Mouse (Mus musculus) stomach, embryonic 15.5 days (tissue): ENCODE results near the gene Kcnmb2. TPM values are rescaled to one million over a fixed set of nuclear protein-coding genes. Genes with fewer than 3 reads are reported as not detected.

Experiments used
- ATAC-seq: fragments of 200-750 bp; cut with Nextera tagmentation; 2 replicates; pipeline ENCODE4 v1.8.0; 2017; ENCODE audit warnings: low read depth, moderate number of reproducible peaks, moderate TSS enrichment; ENCODE audit not compliant: insufficient read depth, low FRiP score
- H3K27ac ChIP-seq: fragments of 300-500 bp; sonication (generic); 2 replicates; pipeline ENCODE4 v1.5.1; 2015; ENCODE audit warnings: mild to moderate bottlenecking, inconsistent platforms
- H3K27me3 ChIP-seq: fragments of 300-500 bp; sonication (generic); replicated peaks from 2 replicates; pipeline ENCODE4 v1.6.1; 2015; ENCODE audit warnings: inconsistent platforms
- H3K36me3 ChIP-seq: fragments of 300-500 bp; sonication (generic); 2 replicates; pipeline ENCODE4 v1.6.1; 2015; ENCODE audit warnings: inconsistent platforms
- H3K4me1 ChIP-seq: fragments of 300-500 bp; sonication (generic); 2 replicates; pipeline ENCODE4 v1.6.1; 2015; ENCODE audit warnings: inconsistent platforms
- H3K4me2 ChIP-seq: fragments of 300-500 bp; sonication (generic); 2 replicates; pipeline ENCODE4 v1.6.1; 2015; ENCODE audit warnings: mild to moderate bottlenecking, inconsistent platforms
- H3K4me3 ChIP-seq: fragments of 300-500 bp; sonication (generic); replicated peaks from 2 replicates; pipeline ENCODE4 v1.5.1; 2015; ENCODE audit warnings: inconsistent platforms
- H3K9ac ChIP-seq: fragments of 300-500 bp; sonication (generic); 2 replicates; pipeline ENCODE4 v1.6.1; 2015; ENCODE audit warnings: inconsistent platforms
- H3K9me3 ChIP-seq: fragments of 300-500 bp; sonication (generic); 2 replicates; pipeline ENCODE4 v1.6.1; 2016; ENCODE audit warnings: inconsistent platforms
- WGBS: fragments of 180-500 bp; shearing (Covaris S2); methylation state at CpG from one replicate; pipeline ENCODE4 v1.1.7; 2015; 5-methylcytosine and 5-hydroxymethylcytosine counted together
- polyA plus RNA-seq: library from polyadenylated mRNA; unstranded; fragments of >200 nt; fragmentation: Nextera tagmentation; extraction: Ambion mirVana; gene quantifications from 2 replicates; pipeline ENCODE4 v1.2.1, GENCODE M21; 2015

Gene Kcnmb2
- 1.8 and 2.1 TPM in 2 replicates for polyA plus RNA-seq

- H3K36me3 ChIP-seq = no peaks in the 10 kb centered on the region
- WGBS = 2% methylated on average over 22 of the region's 22 CpGs
- H3K4me3 ChIP-seq = peak within 1 kb of the TSS; percentile 24
- H3K9me3 ChIP-seq = no peaks in the 10 kb centered on the region
- ATAC-seq = no peak
- H3K27ac ChIP-seq = no peak within 1 kb of the TSS
- no peaks in the 10 kb centered on the region for H3K4me1 ChIP-seq
- no peaks in the 10 kb centered on the region for H3K27me3 ChIP-seq
- no peak within 1 kb of the TSS for H3K9ac ChIP-seq
- peak within 1 kb of the TSS; percentile 44 for H3K4me2 ChIP-seq
Observed at GRCm38 (mm10) chr3:31902504-31903330, at the start of gene Kcnmb2. Kcnmb2 (plus strand) TSS chr3:31902507.

DNA sequence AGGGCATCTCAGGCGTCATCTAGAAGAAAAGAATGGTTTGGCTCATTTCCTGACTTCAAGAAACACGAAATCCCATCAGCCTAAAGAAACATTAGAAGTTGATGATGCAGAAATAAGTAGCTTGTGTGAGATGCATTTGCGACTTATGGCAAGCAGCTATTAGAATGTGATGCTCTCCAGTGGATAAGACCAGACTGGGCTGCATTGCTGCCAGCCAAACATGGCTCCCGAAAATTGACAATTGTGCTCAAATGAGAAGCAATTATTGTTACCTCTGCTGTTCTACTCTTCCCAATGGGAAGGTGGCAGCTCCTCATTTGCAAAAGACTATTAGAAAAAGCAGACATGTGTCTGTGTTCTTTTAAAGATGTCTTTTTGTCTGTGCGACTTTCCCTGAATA is 38.8 kb upstream of the Kcnmb2 start:
- Histone ChIP-seq H3K9ac (no peak overlapping the region), H3K4me1 (no peaks in the 10 kb centered on the region), H3K4me3 (no peak overlapping the region), H3K9me3 (no peaks in the 10 kb centered on the region), H3K27ac (no peak overlapping the region), H3K27me3 (no peaks in the 10 kb centered on the region), H3K4me2 (no peak overlapping the region), H3K36me3 (no peaks in the 10 kb centered on the region)
- no peak for ATAC-seq
- 76% methylated on average over 5 of the region's 5 CpGs for WGBS

DNA sequence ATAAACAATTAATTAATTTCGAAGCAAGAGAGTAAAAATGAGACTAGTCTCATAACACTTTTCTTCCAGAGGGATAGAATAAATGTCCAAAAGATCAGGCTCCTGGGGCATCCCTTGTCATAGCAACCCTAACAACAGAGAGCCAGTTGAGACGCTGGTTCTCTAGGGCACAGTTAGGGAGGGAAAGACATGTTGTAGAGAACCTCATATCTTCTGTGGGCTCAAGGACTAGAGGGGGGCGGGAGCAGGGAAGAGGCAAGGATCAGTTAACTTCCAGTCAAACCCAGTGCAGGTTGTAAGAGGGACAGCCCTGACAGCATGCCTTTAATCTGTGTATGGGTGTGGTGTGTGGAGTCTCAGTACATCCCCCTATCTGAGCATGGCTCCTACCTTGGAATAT is 38.2 kb upstream of the Kcnmb2 start:
- Histone ChIP-seq H3K9me3 (no peaks in the 10 kb centered on the region), H3K9ac (no peak overlapping the region), H3K27me3 (no peaks in the 10 kb centered on the region), H3K36me3 (no peaks in the 10 kb centered on the region), H3K4me1 (no peaks in the 10 kb centered on the region), H3K4me3 (no peak overlapping the region), H3K27ac (no peak overlapping the region), H3K4me2 (no peak overlapping the region)
- ATAC-seq = no peak
- 73% methylated on average over 3 of the region's 3 CpGs for WGBS

- no peak overlapping the region for H3K27ac ChIP-seq
- no peaks in the 10 kb centered on the region for H3K36me3 ChIP-seq
- H3K4me2 ChIP-seq = no peak overlapping the region
- ATAC-seq = no peak
- H3K4me1 ChIP-seq = no peaks in the 10 kb centered on the region
- H3K4me3 ChIP-seq = no peak overlapping the region
- no peaks in the 10 kb centered on the region for H3K9me3 ChIP-seq
- H3K27me3 ChIP-seq = no peaks in the 10 kb centered on the region
- no peak overlapping the region for H3K9ac ChIP-seq
- 73% methylated on average over 3 of the region's 3 CpGs for WGBS
Observed at GRCm38 (mm10) chr3:31871461-31871860, 30.8 kb upstream of the Kcnmb2 start.

GRCm38 (mm10) chr3:31882621-31883131 is 19.6 kb upstream of the Kcnmb2 start:
- no peaks in the 10 kb centered on the region for H3K27me3 ChIP-seq
- no peak overlapping the region for H3K4me2 ChIP-seq
- H3K9ac ChIP-seq = no peak overlapping the region
- H3K4me3 ChIP-seq = no peak overlapping the region
- no peaks in the 10 kb centered on the region for H3K9me3 ChIP-seq
- H3K4me1 ChIP-seq = no peaks in the 10 kb centered on the region
- H3K36me3 ChIP-seq = no peaks in the 10 kb centered on the region
- no peak overlapping the region for H3K27ac ChIP-seq
- 86% methylated on average over 12 of the region's 12 CpGs for WGBS
- ATAC-seq = no peak

GRCm38 (mm10) chr3:31892653-31893052 is 9.7 kb upstream of the Kcnmb2 start:
- WGBS = 57% methylated on average over 2 of the region's 2 CpGs
- no peaks in the 10 kb centered on the region for H3K36me3 ChIP-seq
- no peaks in the 10 kb centered on the region for H3K4me1 ChIP-seq
- ATAC-seq = no peak
- H3K9me3 ChIP-seq = no peaks in the 10 kb centered on the region
- H3K4me2 ChIP-seq = no peak overlapping the region
- H3K27me3 ChIP-seq = no peaks in the 10 kb centered on the region
- no peak overlapping the region for H3K27ac ChIP-seq
- no peak overlapping the region for H3K9ac ChIP-seq
- H3K4me3 ChIP-seq = no peak overlapping the region

DNA sequence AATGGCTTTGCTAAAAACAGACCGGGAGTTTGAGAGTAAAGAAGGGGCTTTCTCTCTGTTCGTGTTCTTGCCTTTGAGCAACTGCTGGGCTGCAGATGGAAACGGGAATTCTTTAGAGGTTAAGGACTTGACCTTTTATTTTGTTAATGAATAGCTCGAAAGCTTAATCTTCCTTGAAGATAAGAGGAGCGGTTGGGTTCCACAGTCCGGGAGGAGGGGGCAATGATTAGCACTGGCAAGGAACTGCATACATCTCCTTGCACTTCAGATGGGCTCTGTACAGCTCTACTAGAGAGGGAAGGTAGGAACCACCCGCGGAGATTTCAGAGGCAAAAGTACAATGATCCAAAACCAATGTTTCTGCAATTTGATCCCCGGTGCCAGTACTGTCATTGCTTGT is 1.2 kb downstream of the Kcnmb2 start:
- H3K9ac ChIP-seq = no peak overlapping the region
- no peaks in the 10 kb centered on the region for H3K27me3 ChIP-seq
- no peaks in the 10 kb centered on the region for H3K4me1 ChIP-seq
- no peak overlapping the region for H3K27ac ChIP-seq
- H3K4me2 ChIP-seq = peak overlapping the region; percentile 44
- 7% methylated on average over 9 of the region's 9 CpGs for WGBS
- no peaks in the 10 kb centered on the region for H3K36me3 ChIP-seq
- H3K9me3 ChIP-seq = no peaks in the 10 kb centered on the region
- peak; percentile 70; the same call in 1 of the 2 replicates for ATAC-seq
- 0 out of 2 replicates have a peak overlapping the region, but pooled peaks have one; percentile 0 for H3K4me3 ChIP-seq

- Histone ChIP-seq H3K27ac (no peak overlapping the region), H3K27me3 (no peaks in the 10 kb centered on the region), H3K36me3 (no peaks in the 10 kb centered on the region), H3K9ac (no peak overlapping the region), H3K4me3 (no peak overlapping the region), H3K9me3 (no peaks in the 10 kb centered on the region), H3K4me1 (no peaks in the 10 kb centered on the region), H3K4me2 (no peak overlapping the region)
- 30% methylated on average over 5 of the region's 5 CpGs for WGBS
- ATAC-seq = no peak
Observed at GRCm38 (mm10) chr3:31904156-31904555, 1.8 kb downstream of the Kcnmb2 start.

GRCm38 (mm10) chr3:31911168-31911567 is 8.9 kb downstream of the Kcnmb2 start:
- Histone ChIP-seq H3K36me3 (no peaks in the 10 kb centered on the region), H3K4me1 (no peaks in the 10 kb centered on the region), H3K4me2 (no peak overlapping the region), H3K27ac (no peak overlapping the region), H3K27me3 (no peaks in the 10 kb centered on the region), H3K9ac (no peak overlapping the region), H3K9me3 (no peaks in the 10 kb centered on the region), H3K4me3 (no peak overlapping the region)
- WGBS = 42% methylated on average over 5 of the region's 5 CpGs
- ATAC-seq = no peak; the same call in 1 of the 2 replicates

- no peak for ATAC-seq
- Histone ChIP-seq H3K27ac (no peak overlapping the region), H3K9me3 (no peaks in the 10 kb centered on the region), H3K4me3 (no peak overlapping the region), H3K9ac (no peak overlapping the region), H3K4me2 (no peak overlapping the region), H3K36me3 (no peaks in the 10 kb centered on the region), H3K27me3 (no peaks in the 10 kb centered on the region), H3K4me1 (no peaks in the 10 kb centered on the region)
- WGBS = 16% methylated on average over 3 of the region's 3 CpGs
Observed at GRCm38 (mm10) chr3:31911690-31912089, 9.4 kb downstream of the Kcnmb2 start.

GRCm38 (mm10) chr3:31928544-31928943 is 26.2 kb downstream of the Kcnmb2 start:
- Histone ChIP-seq H3K27me3 (no peaks in the 10 kb centered on the region), H3K4me2 (no peak overlapping the region), H3K27ac (no peak overlapping the region), H3K36me3 (no peaks in the 10 kb centered on the region), H3K4me1 (no peaks in the 10 kb centered on the region), H3K9me3 (no peaks in the 10 kb centered on the region), H3K9ac (no peak overlapping the region), H3K4me3 (no peak overlapping the region)
- 92% methylated on average over 1 of the region's 1 CpGs for WGBS
- no peak for ATAC-seq

- WGBS = 40% methylated on average over 1 of the region's 1 CpGs
- Histone ChIP-seq H3K4me2 (no peak overlapping the region), H3K4me3 (no peak overlapping the region)
Observed at GRCm38 (mm10) chr3:31934704-31935103, 32.4 kb downstream of the Kcnmb2 start.

More at GRCm38 (mm10) chr3:31934704-31935103, 32.4 kb downstream of the Kcnmb2 start:
- H3K9ac ChIP-seq = no peak overlapping the region
- no peaks in the 10 kb centered on the region for H3K27me3 ChIP-seq
- H3K27ac ChIP-seq = no peak overlapping the region
- no peaks in the 10 kb centered on the region for H3K9me3 ChIP-seq
- ATAC-seq = no peak
- no peaks in the 10 kb centered on the region for H3K4me1 ChIP-seq
- no peaks in the 10 kb centered on the region for H3K36me3 ChIP-seq
